Mouse (Mus musculus) kidney, embryonic 15.5 days (tissue): Measurements from ENCODE around the gene Olfr10. TPM values are rescaled to one million over a fixed set of nuclear protein-coding genes. Genes with fewer than 3 reads are reported as not detected.

ENCODE experiments used
- ATAC-seq: fragments of 200-750 bp; cut with Nextera tagmentation; replicated peaks from 2 replicates; pipeline ENCODE4 v1.8.0; 2017; ENCODE audit warnings: moderate TSS enrichment; ENCODE audit not compliant: low FRiP score
- H3K27ac ChIP-seq: fragments of 300-500 bp; sonication (generic); 2 replicates; pipeline ENCODE4 v1.5.1; 2015; ENCODE audit warnings: mild to moderate bottlenecking, inconsistent platforms
- H3K27me3 ChIP-seq: fragments of 300-500 bp; sonication (generic); 2 replicates; pipeline ENCODE4 v1.6.1; 2015; ENCODE audit warnings: inconsistent platforms
- H3K36me3 ChIP-seq: fragments of 300-500 bp; sonication (generic); 2 replicates; pipeline ENCODE4 v1.6.1; 2015; ENCODE audit warnings: inconsistent platforms
- H3K4me1 ChIP-seq: fragments of 300-500 bp; sonication (generic); 2 replicates; pipeline ENCODE4 v1.6.1; 2015; ENCODE audit warnings: inconsistent platforms
- H3K4me2 ChIP-seq: fragments of 300-500 bp; sonication (generic); 2 replicates; pipeline ENCODE4 v1.6.1; 2015; ENCODE audit warnings: moderate library complexity, mild to moderate bottlenecking, inconsistent platforms
- H3K4me3 ChIP-seq: fragments of 300-500 bp; sonication (generic); replicated peaks from 2 replicates; pipeline ENCODE4 v1.5.1; 2015; ENCODE audit warnings: mild to moderate bottlenecking, inconsistent platforms
- H3K9ac ChIP-seq: fragments of 300-500 bp; sonication (generic); 2 replicates; pipeline ENCODE4 v1.6.1; 2015; ENCODE audit warnings: mild to moderate bottlenecking, inconsistent platforms
- H3K9me3 ChIP-seq: fragments of 300-500 bp; sonication (generic); replicated peaks from 2 replicates; pipeline ENCODE4 v1.6.1; 2016; ENCODE audit warnings: inconsistent platforms
- WGBS: fragments of 180-500 bp; shearing (Covaris S2); methylation state at CpG from one replicate; pipeline ENCODE4 v1.1.7; 2015; ENCODE audit warnings: mixed read lengths; 5-methylcytosine and 5-hydroxymethylcytosine counted together
- polyA plus RNA-seq: library from polyadenylated mRNA; unstranded; fragments of >200 nt; fragmentation: Nextera tagmentation; extraction: Ambion mirVana; gene quantifications from 2 replicates; pipeline ENCODE4 v1.2.1, GENCODE M21; 2015

Olfr10 gene
- polyA plus RNA-seq: not detected in 2 replicates

DNA sequence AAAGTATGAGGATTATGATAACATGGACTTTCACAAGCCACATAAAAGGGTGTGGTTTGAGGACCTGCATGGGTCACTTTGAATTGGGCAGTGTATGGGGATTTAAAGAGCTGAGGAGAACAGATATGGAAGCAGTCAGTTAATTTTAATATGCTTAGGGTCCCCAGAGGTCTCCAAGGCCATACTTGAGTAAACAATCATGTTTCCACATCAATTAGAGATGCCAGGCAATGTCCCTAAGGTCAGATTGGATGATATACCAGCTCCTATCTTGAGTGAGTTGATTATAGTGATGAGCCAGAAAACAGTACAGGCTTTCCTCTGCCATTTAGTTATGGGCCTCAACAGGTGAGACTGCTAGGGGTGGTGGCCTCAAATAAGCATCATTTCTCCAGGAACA lies at the start of gene Olfr10:
TSS of gene Olfr10 (plus strand) at position 301 of the 400 bp plus-strand sequence.
- Histone ChIP-seq H3K4me1 (no peaks in the 10 kb centered on the region), H3K27ac (no peak within 1 kb of the TSS), H3K9me3 (no peaks in the 10 kb centered on the region), H3K9ac (no peak within 1 kb of the TSS), H3K36me3 (no peaks in the 10 kb centered on the region), H3K4me2 (no peak within 1 kb of the TSS), H3K4me3 (no peak within 1 kb of the TSS), H3K27me3 (no peaks in the 10 kb centered on the region)
- no peak for ATAC-seq

DNA sequence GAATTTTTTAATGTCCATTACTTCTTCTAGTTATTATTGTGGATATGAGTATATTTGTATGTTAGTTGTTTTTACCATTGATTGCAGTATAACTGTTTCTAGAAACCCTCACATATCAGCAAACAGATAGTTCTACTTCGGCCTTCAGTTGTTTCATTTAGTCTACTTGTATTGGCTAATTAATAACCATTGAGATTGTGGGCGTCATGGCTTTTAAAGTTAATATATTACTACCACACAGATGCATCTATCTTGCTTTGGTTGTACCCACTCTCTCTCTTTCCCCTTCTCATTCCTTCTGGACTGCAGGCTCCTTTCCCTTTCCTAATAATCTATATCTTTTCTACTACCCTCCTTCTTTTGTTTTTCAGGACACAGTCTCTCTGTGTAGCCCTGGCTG lies 45.2 kb upstream of the Olfr10 start:
- ATAC-seq: 0 out of 2 replicates have a peak, but pooled peaks have one; percentile 27
- Histone ChIP-seq H3K9me3 (no peaks in the 10 kb centered on the region), H3K36me3 (peaks cover 81% of the 10 kb centered on the region), H3K9ac (no peak overlapping the region), H3K4me2 (no peak overlapping the region), H3K27ac (no peak overlapping the region), H3K4me3 (no peak overlapping the region), H3K27me3 (no peaks in the 10 kb centered on the region), H3K4me1 (peaks cover 8% of the 10 kb centered on the region; the same call in 1 of the 2 replicates)
- WGBS: 61% methylated on average over 2 of the region's 2 CpGs

- Histone ChIP-seq H3K27me3 (no peaks in the 10 kb centered on the region), H3K4me2 (no peak overlapping the region), H3K9ac (no peak overlapping the region), H3K4me3 (no peak overlapping the region), H3K4me1 (peaks cover 6% of the 10 kb centered on the region; the same call in 1 of the 2 replicates), H3K27ac (no peak overlapping the region), H3K9me3 (no peaks in the 10 kb centered on the region), H3K36me3 (peaks cover 81% of the 10 kb centered on the region)
- WGBS: 83% methylated on average over 1 of the region's 1 CpGs
- ATAC-seq: no peak
Observed at GRCm38 (mm10) chr11:49259829-49260228, 44.7 kb upstream of the Olfr10 start.

DNA sequence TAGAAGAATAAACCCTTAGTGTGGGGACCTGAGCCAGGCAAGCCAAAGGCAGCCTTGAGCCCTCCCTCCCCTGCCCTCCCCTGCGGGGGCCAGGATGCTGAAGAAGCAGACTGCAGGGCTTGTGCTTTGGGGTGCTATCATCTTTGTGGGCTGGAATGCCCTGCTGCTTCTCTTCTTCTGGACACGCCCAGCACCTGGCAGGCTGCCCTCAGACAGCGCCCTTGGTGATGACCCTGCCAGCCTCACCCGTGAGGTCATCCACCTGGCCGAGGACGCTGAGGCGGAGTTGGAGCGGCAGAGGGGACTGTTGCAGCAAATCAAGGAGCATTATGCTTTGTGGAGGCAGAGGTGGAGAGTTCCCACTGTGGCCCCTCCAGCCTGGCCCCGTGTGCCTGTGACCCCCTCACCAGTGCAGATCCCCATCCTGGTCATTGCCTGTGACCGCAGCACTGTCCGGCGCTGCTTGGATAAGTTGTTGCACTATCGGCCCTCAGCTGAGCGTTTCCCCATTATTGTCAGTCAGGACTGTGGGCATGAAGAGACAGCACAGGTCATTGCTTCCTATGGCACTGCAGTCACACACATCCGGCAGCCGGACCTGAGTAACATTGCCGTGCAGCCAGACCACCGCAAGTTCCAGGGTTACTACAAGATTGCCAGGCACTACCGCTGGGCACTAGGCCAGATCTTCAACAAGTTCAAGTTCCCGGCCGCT lies 43.8 kb upstream of the Olfr10 start:
- Histone ChIP-seq H3K27ac (no peak overlapping the region), H3K9me3 (no peaks in the 10 kb centered on the region), H3K9ac (no peak overlapping the region), H3K36me3 (peaks cover 78% of the 10 kb centered on the region), H3K4me3 (no peak overlapping the region), H3K27me3 (no peaks in the 10 kb centered on the region), H3K4me2 (no peak overlapping the region), H3K4me1 (0 out of 2 replicates have a peak, but pooled peaks cover 2% of the 10 kb centered on the region)
- 94% methylated on average over 21 of the region's 21 CpGs for WGBS
- 0 out of 2 replicates have a peak, but pooled peaks have one; percentile 11 for ATAC-seq

DNA sequence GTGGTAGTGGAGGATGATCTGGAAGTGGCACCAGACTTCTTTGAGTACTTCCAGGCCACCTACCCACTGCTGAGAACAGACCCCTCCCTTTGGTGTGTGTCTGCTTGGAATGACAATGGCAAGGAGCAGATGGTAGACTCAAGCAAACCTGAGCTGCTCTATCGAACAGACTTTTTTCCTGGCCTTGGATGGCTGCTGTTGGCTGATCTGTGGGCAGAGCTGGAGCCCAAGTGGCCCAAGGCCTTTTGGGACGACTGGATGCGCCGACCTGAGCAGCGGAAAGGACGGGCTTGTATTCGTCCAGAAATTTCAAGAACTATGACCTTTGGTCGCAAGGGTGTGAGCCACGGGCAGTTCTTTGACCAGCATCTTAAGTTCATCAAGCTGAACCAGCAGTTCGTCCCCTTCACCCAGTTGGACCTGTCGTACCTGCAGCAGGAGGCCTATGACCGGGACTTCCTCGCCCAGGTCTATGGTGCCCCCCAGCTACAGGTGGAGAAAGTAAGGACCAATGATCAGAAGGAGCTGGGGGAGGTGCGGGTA lies 43.2 kb upstream of the Olfr10 start:
- 96% methylated on average over 14 of the region's 14 CpGs for WGBS
- no peaks in the 10 kb centered on the region for H3K9me3 ChIP-seq
- H3K4me3 ChIP-seq: no peak overlapping the region
- 0 out of 2 replicates have a peak, but pooled peaks have one; percentile 27 for ATAC-seq
- H3K27ac ChIP-seq: no peak overlapping the region
- H3K9ac ChIP-seq: no peak overlapping the region
- H3K27me3 ChIP-seq: no peaks in the 10 kb centered on the region
- H3K4me1 ChIP-seq: 0 out of 2 replicates have a peak, but pooled peaks cover 2% of the 10 kb centered on the region
- peaks cover 72% of the 10 kb centered on the region for H3K36me3 ChIP-seq
- H3K4me2 ChIP-seq: no peak overlapping the region

- no peaks in the 10 kb centered on the region for H3K9me3 ChIP-seq
- no peak overlapping the region for H3K4me3 ChIP-seq
- WGBS: 85% methylated on average over 5 of the region's 5 CpGs
- no peak for ATAC-seq
- H3K27me3 ChIP-seq: no peaks in the 10 kb centered on the region
- no peak overlapping the region for H3K27ac ChIP-seq
- no peak overlapping the region for H3K4me2 ChIP-seq
- 0 out of 2 replicates have a peak, but pooled peaks cover 2% of the 10 kb centered on the region for H3K4me1 ChIP-seq
- peaks cover 66% of the 10 kb centered on the region for H3K36me3 ChIP-seq
- no peak overlapping the region for H3K9ac ChIP-seq
Observed at GRCm38 (mm10) chr11:49262286-49262685, 42.3 kb upstream of the Olfr10 start.

GRCm38 (mm10) chr11:49263149-49263548 lies 41.4 kb upstream of the Olfr10 start:
- Histone ChIP-seq H3K9ac (no peak overlapping the region), H3K27me3 (no peaks in the 10 kb centered on the region), H3K27ac (no peak overlapping the region), H3K4me2 (no peak overlapping the region), H3K4me1 (0 out of 2 replicates have a peak, but pooled peaks cover 6% of the 10 kb centered on the region), H3K9me3 (no peaks in the 10 kb centered on the region), H3K4me3 (no peak overlapping the region), H3K36me3 (peaks cover 61% of the 10 kb centered on the region)
- WGBS: 95% methylated on average over 6 of the region's 6 CpGs
- ATAC-seq: no peak

- Histone ChIP-seq H3K36me3 (peaks cover 58% of the 10 kb centered on the region), H3K4me3 (no peak overlapping the region), H3K4me2 (no peak overlapping the region), H3K4me1 (0 out of 2 replicates have a peak, but pooled peaks cover 7% of the 10 kb centered on the region), H3K27ac (no peak overlapping the region), H3K9me3 (no peaks in the 10 kb centered on the region), H3K9ac (no peak overlapping the region), H3K27me3 (no peaks in the 10 kb centered on the region)
- no peak for ATAC-seq
- whole genome bisulfite sequencing: 86% methylated on average over 7 of the region's 7 CpGs
Observed at GRCm38 (mm10) chr11:49264081-49264480, 40.5 kb upstream of the Olfr10 start.

- Histone ChIP-seq H3K4me3 (no peak overlapping the region), H3K4me2 (no peak overlapping the region), H3K27ac (no peak overlapping the region), H3K4me1 (0 out of 2 replicates have a peak, but pooled peaks cover 7% of the 10 kb centered on the region), H3K9me3 (no peaks in the 10 kb centered on the region), H3K36me3 (peaks cover 56% of the 10 kb centered on the region), H3K27me3 (no peaks in the 10 kb centered on the region), H3K9ac (no peak overlapping the region)
- ATAC-seq: no peak
- WGBS: 76% methylated on average over 11 of the region's 11 CpGs
Observed at GRCm38 (mm10) chr11:49264622-49265021, 39.9 kb upstream of the Olfr10 start.

DNA sequence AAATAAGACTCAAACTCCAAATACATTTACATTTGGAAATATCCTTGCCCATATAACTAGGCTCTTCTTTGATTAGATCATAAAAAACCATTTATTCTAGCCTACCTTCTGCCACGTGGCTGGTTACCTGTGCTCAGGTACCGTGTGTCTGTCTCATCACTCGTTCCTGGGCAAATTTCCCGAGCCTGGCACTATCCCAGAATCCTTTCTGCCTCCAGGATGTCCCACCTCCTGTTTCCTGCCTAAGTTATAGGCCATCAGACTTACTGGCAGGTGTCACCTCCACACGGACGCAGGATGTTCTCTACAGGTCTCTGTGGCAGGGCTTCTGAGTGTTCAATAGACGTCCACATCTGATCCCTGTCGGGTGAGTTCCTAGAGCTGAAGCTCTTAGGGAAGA lies 39.4 kb upstream of the Olfr10 start:
- 82% methylated on average over 8 of the region's 8 CpGs for WGBS
- no peaks in the 10 kb centered on the region for H3K27me3 ChIP-seq
- no peak overlapping the region for H3K4me3 ChIP-seq
- no peak overlapping the region for H3K27ac ChIP-seq
- H3K9me3 ChIP-seq: no peaks in the 10 kb centered on the region
- H3K4me1 ChIP-seq: 0 out of 2 replicates have a peak, but pooled peaks cover 7% of the 10 kb centered on the region
- no peak overlapping the region for H3K4me2 ChIP-seq
- peaks cover 51% of the 10 kb centered on the region for H3K36me3 ChIP-seq
- no peak for ATAC-seq
- no peak overlapping the region for H3K9ac ChIP-seq

DNA sequence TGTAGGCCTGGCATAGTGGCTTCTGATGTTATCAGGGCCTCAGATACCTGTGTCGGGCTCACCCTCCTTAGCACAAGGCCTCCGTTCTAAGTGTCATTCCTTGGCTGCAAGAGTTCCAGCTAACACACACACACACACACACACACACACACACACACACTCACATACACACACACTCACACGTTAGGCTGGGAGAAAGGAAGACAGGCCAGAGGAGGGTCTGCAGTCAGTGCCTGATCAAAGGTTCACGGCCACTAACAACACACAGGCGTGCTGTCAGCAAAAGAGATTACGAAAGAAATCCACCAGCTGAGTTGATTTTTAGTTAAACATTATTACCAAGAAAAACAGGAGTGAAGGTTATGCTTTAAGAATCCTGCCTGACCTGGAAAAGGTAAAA lies 37.9 kb upstream of the Olfr10 start:
- peak overlapping the region; percentile 49; the same call in 1 of the 2 replicates for H3K27ac ChIP-seq
- WGBS: 68% methylated on average over 6 of the region's 6 CpGs
- H3K9ac ChIP-seq: no peak overlapping the region

GRCm38 (mm10) chr11:49267316-49267715 lies 37.2 kb upstream of the Olfr10 start:
- Histone ChIP-seq H3K4me1 (0 out of 2 replicates have a peak, but pooled peaks cover 5% of the 10 kb centered on the region), H3K27me3 (no peaks in the 10 kb centered on the region), H3K4me2 (no peak overlapping the region), H3K9ac (no peak overlapping the region), H3K27ac (peak overlapping the region; percentile 49; the same call in 1 of the 2 replicates), H3K4me3 (no peak overlapping the region), H3K36me3 (peaks cover 29% of the 10 kb centered on the region), H3K9me3 (no peaks in the 10 kb centered on the region)
- WGBS: 78% methylated on average over 10 of the region's 10 CpGs
- no peak for ATAC-seq

More for the DNA sequence above, 37.9 kb upstream of the Olfr10 start:
- H3K27me3 ChIP-seq: no peaks in the 10 kb centered on the region
- peaks cover 35% of the 10 kb centered on the region for H3K36me3 ChIP-seq
- no peak overlapping the region for H3K4me2 ChIP-seq
- 0 out of 2 replicates have a peak, but pooled peaks cover 5% of the 10 kb centered on the region for H3K4me1 ChIP-seq
- ATAC-seq: peak; percentile 18; the same call in 1 of the 2 replicates
- H3K4me3 ChIP-seq: no peak overlapping the region
- H3K9me3 ChIP-seq: no peaks in the 10 kb centered on the region
